Mouse (Mus musculus) right cerebral cortex, adult 2 months (tissue): ENCODE measurements around the gene Etv5.
A peak's percentile ranks its signal among the peaks of the same experiment; 100 is the strongest.

Source experiments
- DNase-seq, 2 experiments: peaks; one replicate each; pipeline ENCODE4 v3.0.0; 2021 to 2022; ENCODE audit warnings: low spot score in 2 of 2

Gene Etv5

DNA sequence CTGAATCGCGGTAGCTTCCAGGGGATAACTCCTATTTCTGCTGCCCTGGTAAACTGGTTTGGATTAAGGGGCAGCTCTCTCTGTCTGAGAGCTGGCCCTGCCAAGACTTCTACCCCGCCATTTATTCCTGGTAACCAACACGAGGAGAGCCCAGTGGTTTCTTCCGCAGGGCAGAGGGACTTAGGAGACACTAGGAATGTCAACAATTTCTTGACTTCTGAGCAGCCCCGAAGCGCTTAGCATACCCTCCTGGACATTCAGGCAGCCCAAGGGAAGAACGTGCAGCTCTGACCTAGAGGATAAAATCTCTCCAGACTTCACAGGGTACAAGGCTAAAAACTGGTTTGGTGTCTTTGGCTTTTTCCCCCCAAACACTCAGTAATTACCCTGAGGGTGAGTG, 10.1 kb downstream of the Etv5 start:
- no peak for DNase-seq

DNA sequence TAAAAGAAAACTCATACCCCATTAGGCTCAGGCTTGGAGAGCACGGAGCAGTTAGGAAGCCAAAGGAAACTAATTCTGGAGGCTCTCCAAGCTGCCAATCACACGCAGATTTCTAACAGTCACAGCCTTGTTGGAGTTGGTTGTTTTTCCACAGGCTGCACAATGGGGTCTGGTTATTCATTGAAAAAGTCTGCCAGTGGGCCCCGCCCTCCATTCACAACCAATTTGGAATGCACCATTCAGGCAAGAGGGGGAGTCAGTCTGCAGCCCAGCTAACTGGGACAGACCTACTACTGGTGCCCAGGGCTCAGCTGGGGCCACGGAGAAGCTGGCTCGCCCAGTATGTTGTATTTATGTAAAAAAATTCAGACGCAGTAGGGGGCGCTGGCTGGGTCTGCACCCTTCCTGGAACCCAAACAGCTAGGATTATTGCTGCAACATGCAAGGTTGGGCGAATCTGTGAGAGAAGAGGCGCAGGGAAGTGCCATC, 10.6 kb downstream of the Etv5 start:
- DNase-seq = peak; percentile 67 to 81

DNA sequence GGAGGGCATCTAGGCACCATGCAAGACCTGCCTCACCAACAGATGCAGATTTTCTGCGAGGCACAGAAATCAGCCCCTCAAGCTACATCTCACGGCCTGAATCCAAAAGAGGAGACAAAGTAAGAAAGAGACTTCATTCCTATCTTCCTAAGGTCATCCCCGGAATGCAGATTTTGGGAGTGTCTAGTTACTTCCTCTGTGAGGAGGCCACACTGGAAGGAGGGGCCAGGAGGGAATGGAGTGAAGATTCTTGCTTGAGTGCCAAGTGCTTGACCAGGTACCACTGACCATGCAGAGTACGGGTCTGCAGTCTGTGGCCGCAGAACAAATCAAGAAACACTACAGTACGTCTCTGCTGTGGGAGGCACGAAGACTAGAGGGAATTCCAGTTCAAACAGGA, 12.7 kb downstream of the Etv5 start:
- no peak for DNase-seq

DNA sequence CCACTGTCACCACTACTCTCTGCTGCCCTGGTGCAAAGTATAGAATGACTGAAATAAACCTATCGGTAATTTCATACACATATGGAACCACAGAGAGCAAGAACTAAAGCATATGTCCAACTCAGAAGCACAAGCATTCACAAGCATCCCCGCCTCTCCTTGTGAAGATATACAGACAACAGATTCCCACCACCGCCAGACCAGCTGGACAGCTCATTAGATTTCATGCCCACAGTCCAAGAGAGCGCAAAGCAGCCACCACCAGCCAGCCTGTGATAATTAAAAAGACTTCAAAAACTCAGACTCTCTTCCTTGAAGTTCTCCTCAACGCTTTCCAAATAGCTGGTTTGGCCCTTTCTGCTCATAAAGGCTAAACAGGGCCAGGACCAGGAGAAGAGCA, 17.3 kb downstream of the Etv5 start:
- DNase-seq = no peak

DNA sequence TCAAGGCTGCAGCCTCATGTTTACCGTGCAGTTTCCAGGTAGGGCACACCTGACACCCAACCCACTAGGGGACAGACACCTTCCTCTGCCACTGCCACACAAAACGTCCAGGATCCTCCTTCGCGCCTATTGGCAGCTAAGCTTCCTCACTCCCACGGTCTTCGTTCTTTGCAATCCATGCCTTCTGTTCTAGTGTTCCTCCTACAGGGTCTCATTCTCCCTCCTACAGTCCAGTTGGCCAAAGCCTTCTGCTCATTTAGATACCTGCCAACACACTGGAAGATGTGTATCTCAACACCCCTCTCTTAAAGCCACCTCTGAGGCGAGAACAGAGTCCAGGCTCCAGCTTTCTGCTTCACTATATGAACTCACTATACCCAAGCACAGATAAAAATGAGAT, 21.6 kb downstream of the Etv5 start:
- peak; percentile 56 to 71 for DNase-seq

DNA sequence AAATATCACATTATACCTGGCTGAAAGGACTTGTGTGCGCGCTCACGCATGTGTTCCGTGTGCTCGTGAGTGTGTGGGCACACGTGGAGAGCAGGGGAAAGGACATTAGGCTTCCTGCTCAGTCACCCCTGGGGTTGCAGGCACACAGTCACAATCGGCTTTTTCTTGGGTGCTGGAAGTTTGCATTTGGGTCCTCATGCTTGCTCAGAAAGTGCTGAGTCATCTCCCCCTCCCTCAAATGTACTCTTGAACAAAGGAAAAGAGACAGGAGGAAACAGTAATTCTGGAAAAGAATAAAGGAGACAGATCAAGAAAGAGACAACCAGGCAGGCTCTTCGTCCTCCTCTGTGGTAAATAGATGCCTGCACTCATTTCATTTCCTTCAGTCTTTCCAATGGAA, 22.5 kb downstream of the Etv5 start:
- no peak for DNase-seq

DNA sequence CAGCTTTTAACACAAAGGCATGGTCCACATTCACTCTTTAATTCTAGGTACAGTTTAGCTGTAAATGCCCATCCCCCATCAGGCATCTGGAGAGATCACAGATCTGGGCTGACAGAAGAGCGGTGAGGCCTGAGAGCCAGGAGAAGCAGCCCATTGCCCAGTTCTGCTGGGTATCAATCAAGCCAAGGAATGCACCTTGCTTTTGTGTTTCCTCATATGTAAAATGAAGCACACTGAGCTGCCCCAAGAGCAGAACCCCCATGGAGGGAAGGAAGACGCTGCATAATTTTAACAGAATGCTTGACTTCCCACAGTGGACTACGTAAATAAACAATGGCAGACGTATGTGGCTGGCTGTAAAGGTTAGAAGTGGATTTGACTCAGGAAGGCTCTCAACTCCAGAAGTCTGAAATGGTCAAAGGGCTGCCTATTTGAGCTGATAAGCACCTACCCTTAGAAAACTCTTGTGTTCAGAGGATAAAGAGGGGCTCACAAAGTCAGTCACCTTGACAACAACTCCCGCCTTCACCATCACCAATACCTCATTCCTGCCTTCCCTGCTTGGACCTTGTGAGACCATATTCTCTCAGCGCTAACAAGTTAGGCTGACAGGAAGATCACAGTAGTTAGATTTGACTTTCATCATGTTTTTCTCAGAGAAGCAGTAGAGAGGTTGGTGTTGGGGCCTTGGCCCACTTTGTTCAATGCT, 23.2 kb downstream of the Etv5 start:
- DNase-seq = no peak

DNA sequence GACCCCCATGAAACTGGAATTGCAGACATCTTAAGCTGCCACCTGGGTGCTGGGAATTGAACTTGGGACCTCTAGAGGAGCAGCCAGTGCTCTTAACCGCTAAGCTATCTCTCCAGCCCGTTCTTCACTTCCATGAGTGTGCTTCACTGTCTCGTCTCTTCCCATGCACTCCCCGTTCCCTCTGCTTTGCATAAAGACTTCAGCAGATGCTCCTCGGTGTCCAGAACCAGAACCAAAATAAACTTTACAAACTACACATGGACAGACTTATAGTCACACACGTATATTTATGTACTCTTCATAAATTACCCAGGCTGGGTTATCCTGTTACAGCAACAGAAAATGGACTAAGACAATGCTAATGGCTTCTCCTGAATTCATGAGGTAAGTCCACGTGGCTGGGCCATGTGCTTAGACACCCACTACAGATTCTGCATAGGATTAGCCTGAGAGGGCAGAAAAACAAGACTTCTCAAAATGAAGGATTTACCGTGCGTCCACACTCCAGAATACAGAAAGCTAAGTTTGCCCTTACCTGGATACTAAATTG, 25.2 kb downstream of the Etv5 start:
- DNase-seq = no peak

DNA sequence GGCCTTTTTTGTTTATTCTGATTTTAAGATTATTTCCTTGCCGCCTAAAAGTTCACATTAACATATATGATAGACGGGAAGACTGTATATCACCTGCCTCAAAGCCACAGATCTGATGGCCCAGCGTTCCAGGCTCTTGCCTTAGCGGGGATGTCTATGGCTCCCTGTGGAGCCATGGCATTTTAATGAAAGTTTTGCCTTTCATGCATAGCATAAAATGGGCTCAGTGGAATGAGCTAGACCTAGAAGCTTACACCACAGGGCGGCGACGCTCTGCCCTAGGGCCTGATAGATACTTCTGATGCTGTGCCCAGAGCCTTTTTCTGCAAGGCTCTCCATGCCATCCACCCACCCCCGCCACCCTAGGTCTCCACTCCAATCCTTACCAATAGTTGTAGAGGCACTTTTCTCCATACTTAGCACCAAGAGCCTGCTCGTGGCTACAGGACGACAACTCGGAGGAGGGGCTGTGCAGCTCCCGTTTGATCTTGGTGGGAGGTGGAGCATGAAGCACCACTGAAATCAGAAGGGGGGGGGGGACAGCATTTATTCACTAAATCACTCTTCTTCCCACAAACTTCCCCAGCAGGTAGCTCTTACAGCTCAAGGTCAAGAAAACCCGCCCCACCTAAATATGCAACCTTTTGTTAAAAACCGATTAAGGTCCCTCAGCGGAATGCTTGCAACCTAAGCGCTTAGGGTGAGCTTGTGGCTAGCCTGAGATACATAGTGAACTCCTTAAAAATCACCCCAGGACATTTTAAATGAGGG, 26.9 kb downstream of the Etv5 start:
- no peak for DNase-seq

DNA sequence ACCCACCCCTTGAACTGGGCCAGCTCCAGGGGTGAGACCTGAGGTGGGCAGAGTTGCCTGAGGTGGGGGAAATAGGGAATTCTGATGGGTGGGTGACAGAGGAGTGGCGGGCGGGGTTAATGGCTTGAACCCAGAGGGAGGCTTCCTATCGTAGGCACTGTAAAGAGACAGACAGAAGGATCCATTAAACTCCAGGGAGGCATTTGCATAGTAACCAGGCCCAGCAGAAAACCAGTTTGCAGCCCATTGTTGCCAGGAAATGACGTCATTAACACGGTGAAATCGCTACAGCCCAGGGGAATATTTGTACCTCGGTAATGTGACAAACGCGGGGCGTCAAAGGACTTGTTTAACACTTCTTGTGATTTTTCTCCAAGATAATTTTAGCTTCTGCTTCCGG, 27.8 kb downstream of the Etv5 start:
- no peak for DNase-seq

DNA sequence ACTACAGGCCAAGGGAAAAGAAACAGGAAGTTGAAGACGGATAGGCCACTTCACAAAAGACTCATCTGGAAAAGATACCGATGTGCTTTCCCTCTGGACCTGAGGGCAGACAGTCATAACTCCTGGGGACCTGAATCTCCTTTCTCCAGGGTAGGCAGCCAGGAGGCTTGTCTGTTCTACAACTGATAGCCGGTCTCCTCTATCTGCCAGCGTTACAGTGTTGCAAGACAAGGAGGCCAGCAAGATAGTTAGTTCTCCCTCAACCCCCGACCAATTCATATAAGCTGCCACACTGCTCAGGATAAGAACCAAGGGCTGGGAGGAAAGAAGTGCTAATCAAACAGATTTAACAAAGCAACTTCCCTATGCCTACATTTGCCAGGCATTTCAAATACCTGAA, 29.5 kb downstream of the Etv5 start:
- no peak for DNase-seq

DNA sequence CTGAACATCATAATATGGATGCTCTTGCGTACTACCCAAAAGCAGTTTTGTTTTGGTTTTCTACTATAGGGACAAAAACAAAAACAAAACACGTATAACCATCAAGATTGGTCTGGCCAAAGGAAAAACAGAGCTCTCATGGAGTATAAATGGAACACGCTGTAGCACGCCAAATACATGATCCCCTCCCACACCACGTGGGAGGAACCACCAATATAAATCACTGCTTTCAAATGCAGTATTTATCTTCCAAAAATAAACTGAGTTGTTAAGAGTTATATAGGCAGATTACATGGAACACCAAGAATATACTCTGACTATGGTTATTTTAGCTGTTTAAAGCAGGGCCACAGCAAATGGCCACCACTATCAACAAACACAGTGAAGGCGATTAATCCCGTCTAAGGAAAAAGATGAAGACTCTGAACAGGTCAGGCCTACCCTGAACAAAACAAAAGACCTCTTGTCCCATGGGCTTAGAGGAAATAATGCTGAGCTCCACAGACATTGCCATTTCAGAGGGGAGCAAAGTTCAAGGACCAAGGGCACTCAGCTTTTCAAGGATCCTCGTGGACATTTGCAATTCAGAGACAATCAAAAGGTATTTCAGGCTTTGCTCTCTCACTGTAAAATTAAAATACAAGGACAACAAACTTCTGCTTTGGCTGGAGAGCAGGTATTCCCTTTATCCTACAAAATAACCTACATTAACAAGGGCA, 30.7 kb downstream of the Etv5 start:
- DNase-seq = peak; percentile 46 to 66

DNA sequence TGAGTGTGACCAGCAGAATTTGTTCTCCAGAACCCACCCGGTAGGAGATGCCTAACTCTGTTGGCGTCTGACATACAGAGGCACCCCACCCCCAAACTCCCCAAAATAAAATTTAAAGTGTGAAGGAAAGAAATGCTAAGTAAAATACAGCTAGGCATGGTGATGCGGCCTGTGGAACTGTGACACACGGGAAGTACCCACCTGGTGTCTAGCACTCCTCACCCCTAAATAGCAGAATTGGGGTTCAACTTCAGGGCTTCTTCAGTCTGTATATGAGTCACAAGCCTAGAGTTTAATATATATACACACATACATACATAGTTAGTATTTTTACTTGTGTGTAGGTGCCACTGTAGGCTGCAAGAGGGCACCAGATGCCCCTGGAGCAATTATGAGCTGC, 32.8 kb downstream of the Etv5 start:
- DNase-seq = no peak

DNA sequence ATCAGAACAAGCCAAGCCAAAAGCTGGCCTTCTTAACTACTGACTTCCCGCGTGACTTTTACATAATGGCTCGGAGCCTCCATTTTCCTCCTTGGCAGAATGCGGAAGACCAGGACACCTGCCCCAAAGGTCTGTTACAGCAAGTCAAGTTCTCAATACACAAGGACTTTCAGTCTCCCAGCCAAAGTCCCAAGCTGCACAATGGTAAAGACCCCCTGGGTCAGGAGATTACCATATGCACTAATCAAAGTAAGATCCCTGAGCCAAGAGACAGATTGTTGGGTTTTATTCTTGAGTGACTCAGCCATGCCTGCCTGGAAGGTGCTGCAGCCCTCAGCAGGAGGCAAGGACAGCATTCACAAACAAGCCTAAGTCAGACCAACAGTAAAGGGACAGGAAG, 33.5 kb downstream of the Etv5 start:
- no peak for DNase-seq

DNA sequence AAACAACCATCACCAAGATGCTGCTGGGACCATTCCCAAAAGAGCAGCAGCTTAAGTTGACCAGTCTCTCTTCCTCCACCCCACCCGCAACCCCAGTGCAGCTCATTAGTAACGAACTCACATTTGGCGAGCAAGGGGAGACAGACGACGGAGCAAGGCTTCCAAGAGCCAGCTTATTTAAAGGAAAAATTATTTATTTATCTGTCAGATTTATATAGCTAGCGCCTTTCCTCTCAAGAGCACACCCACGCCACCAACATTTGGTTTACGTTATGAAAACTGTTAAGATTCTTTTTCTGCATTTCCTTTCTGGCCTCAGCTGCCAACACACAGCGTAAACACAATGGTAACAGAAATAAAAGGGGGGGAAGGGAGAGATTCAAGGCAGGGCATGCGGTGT, 34.0 kb downstream of the Etv5 start:
- no peak for DNase-seq

DNA sequence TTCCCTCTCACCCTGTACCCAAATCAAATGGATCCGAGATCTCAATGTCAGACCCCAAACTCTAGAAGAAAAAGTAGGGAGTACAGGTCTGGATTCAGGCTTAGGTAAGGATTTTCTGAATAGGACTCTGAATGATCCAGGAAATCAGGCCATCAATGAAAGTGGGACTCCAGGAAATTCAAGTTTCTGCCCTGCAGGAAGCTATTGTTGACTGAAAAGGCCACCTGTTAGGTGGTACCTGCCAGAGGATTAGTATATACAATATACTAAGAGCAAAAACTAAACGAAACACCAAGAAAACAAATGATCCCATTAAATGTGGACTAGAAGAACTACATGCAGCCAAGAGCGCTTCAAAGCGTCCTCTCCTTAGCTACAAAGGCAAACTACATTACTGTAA, 35.8 kb downstream of the Etv5 start:
- DNase-seq = no peak

DNA sequence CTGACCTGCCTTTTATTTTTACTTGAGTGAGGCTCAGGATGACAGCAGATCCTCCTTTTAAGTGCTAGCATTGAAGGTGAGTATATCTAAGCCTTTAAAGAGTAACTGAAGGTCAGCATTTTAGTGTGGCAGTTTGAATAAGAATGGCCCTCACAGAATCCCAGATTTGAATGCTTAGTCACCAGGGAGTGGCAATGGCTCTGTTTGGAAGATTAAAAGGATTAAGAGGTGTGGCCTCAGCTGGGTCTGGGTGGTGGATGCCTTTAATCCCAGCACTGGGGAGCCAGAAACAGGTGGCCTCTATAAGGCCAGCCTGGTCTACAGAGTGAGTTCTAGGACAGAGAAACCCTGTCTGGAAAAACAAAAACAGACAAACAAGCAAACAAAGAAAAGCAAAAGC, 36.9 kb downstream of the Etv5 start:
- no peak for DNase-seq

DNA sequence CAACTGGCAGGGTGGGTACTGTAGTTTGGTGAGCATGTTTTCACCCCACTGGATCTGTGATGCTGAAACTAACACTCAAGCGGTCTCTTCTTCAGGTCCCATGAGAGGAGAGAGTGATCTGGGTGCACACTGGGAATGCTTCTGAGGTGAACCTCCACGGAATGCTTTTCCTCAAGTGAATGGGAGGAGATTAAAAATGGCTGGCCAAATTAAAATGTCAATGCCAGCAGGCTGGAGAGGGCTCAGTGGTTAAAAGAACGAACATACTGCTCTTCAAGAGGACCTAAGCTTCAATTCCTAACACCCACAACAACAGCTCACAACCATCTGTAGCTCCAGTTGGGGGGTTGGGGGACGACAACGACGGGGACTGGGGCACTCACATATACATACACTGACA, 39.3 kb downstream of the Etv5 start:
- no peak for DNase-seq

DNA sequence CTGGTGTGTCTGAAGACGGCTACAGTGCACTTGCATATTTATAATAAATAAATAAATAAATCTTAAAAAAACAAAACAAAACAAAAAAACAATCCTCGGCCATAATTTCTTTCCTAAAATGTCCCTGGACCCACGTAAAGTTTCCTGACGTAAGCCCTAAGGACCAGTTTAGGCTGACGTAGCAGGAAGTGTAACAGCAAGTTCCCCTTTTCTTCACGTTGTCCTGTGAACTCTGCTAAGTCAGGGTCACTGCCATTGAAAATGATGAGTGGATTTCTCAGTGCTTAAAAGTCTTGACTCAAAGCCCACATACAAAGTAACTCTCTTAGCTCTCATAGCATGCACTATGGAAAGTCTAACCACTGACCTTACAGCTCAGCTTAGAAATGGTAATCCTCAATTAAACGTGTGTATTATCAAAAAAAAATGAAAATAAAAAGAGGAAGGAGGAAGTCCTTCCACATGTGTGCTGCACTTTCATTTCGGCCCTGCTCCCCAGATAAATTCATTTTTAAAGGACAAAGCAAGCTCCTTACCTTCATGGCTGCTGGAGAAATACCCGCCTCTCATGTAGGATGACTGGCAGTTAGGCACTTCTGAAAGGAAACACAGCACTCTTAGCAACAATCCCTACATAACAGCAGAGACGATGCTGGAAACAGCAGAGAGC, 40.6 kb downstream of the Etv5 start:
- no peak for DNase-seq

DNA sequence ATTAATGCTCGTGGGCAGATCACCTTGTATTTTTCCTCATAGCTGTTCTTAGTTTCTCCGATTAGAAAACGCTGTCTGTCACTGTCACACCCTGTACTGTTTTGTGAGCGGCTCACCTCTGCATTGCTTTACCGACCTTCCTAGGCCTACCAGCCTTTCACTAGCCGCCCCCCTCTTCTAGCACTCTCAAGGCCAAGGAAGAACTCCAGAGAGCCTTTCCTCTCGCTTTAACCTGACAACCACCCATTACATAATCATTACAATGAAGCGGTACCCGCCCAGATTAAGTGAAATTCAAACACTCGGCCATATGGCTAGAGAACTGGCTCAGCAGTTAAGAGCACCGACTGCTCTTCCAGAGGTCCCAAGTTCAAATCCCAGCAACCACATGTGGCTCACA, 41.2 kb downstream of the Etv5 start:
- DNase-seq = no peak

DNA sequence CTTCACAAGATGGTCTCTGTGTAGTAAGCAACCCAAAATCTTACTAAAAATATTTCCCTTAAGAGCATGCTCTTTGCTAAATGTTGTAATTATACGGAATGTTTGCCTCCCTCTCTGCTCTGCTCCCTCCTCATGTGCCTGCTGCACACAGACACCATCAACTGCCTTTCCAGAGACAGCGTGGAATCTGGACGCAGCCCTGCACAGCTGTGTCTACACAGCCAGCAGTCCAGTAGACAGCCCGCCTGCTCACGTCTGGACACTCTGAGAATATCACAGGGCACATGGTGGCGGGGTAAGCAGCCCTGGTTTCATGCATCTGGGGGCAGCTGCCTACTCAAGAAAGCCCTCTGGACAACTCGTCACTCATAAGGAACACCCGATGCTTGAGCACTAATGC, 43.1 kb downstream of the Etv5 start:
- no peak for DNase-seq
